Mouse (Mus musculus): ENCODE data around the gene Etnk1. TPM values are rescaled to one million over a fixed set of nuclear protein-coding genes. Genes with fewer than 3 reads are reported as not detected.

The Etnk1 gene
- 100 to 1,000 TPM in 1 of 2 experiments, 10 to 100 TPM in 1; 86.0 to 102 TPM for total RNA-seq (2023)

DNA sequence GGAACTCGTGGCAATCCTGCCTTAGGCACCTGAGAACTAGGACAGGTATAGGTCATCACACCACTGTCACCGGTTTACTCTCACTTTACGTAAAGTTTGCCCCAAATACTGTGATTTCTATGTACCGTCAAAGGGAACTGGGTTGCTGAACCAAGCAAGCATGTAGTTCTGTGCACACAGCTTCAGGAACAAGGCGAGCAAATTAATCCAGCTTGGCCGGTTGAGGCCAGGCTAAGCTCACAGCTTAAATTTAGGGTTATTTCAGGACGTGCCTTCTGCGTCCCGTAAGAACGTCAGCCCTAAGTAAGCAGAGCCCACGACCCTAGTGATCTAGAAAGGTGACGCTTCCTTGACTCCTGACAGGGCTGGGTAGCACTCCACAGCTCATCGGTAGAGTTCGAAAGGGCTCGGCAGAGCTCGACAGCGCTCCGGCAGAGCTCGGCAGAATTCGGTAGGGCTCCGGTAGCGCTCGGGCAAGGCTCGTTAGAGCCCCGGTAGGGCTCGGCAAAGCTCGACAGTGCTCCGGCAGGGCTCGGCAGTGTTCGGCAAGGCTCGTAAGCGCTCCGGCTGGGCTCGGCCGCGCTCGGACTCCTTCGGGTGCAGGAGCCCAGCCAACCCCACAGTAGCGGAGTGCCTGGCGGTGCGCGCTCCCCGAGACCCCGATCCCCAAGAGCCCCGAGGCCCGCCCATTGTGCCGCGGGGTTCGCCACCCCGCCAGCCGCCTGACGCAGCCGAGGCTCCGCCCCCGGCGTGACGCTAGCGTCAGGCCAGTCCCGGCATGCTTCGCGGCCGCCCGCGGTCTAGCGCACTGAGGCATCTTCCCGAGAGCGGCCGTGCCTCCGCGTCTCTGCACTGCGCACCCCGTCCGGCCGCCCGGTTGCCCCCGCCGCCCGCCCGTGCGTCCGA lies at the start of gene Etnk1:
TSS of gene Etnk1 (plus strand) at position 770 of the 906 bp plus-strand sequence.

Other genes starting within 250 kb of the Etnk1 start
- 10 to 100 TPM; 78.9 to 91.5 TPM for gene St8sia1, start 202.8 kb upstream of the Etnk1 start, total RNA-seq (2023)
- 10 to 100 TPM; 71.5 to 79.3 TPM for gene C2cd5, start 67.1 kb upstream of the Etnk1 start, total RNA-seq (2023)